Mouse (Mus musculus) c-Kit-negative CD71-positive TER-119-positive erythroid progenitor cells, embryonic 14.5 days (primary cell): ENCODE measurements around the gene Glt1d1.

ENCODE experiments used
- DNase-seq: peaks from one replicate; pipeline ENCODE4 v3.0.0-alpha.2; 2013; ENCODE audit warnings: low read depth, low spot score

The Glt1d1 gene

DNA sequence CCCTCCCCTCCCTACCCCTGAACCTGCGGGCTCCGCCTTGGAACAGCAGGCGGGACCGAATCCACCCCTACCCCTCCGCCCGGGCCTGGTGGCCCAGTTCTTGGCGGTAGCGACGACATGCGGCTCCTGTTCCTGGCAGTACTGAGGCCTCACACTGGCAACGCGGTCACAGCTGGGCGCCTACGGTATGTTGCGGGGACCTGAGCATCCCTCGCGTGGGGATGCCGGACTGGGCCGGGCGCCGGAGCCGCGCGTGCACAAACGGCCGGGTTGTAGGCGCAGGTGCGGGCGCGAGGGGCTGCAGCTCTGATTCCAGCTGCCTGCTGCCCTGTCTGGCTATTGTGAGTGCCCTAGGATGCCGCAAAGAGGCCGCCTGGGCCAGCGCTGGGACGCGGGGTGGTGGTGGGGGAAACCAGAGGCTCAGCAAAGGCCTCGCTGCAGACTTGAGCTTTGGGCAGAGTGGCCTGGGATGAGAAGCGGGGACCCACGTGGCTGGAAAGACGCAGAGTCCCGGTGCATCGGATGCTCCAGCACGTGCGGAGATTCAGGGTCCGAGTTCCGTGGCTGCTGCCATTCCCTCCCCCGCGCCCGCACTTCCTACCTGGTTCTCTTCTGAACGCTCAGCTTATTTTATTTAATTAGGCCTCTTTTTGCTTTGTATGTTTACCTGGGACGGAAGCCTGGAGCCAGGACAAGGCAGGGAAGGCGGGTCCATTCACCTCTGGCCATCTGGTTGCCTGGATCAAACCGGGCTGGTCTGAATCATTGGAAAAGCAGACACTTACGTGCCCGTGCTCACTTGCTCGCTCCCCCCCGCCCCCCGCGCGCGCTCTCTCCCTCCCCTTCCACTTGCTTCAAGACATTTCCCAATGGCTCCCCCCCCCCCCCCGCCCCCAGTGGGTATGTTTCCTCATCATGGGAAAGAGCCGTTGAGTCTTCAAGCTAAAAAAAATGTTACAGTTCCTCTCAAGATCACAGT lies at the start of gene Glt1d1, which contains the start of gene Slc15a4:
TSS of gene Glt1d1 (plus strand) at position 96 of the 979 bp plus-strand sequence.
TSS of gene Slc15a4 (minus strand) at position 731 of the 979 bp plus-strand sequence.
- no peak for DNase-seq

DNA sequence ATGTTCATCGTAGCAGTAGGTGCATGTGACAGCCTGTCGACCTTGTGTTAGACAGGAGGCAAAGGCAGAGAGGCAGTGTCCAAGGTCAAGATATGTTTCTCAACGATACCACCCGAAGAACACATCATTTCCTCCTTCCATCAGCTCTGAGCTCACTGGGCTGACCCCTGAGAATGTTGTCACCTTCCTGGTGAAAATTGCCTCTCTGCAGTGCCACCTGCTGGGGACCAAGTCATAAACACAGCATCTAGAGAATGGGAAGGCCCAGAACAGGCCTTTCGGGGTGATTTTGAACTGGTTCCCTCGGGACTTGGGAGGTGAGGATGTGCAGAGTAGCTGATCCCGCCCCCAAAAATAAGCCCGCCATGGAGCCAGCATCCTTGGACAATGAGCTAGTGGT lies 48.4 kb upstream of the Glt1d1 start:
- no peak for DNase-seq

DNA sequence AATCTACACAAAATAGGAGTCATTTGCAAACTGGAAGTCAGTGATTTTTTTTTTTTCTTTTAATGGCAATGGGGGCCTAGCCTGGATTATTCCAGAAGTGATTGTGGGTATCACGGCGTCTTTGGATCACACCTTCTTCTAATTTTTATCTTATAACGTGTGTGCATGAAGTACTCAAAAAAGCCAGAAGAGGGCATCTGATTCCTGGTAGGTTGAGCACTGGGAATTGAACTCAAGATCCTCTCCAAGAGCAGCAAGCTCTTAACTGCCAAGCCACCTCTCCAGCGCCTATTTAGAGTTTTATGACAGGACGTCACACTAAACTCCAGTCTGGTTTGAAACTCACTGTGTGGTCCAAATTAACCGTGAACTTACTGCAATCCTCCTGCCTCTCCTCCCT lies 44.2 kb upstream of the Glt1d1 start:
- DNase-seq: no peak

DNA sequence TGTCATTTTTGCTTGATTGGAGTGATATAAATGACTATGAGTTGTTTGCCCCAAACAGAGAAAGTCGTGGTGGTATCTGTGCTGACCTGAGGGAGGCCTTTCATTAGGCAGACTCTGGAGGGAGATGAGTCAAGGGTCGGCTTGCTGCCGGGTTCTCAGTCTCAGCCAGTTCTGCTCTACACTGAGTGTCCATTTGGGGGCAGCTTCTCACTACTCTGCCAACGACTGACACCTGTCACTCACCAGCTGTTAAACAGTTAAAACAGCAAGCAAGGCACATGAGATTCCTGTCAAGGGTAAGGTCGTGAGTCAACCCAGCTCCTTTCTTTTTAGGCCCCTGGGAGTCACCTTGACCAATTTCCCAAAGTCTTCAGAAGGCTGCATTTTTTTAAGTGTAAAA lies 39.7 kb upstream of the Glt1d1 start:
- no peak for DNase-seq

DNA sequence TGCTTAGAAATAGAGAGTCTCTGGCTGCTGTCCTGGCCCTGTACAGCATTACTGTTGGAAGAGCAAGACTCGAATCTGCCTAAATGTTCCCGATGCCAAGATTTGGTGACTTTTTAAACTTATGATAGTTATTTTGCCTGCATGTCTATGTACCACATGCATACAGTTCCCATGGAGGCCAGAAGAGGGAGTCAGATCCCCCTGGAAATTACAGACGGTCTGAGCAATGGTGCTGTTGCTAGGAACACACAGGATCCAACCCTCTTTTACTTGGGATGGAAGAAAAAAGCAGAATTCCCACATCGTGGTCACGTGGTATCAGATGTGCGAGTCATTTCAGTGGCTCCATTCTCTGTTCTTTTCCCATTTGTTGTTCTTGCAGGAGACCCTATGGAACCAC lies 39.2 kb upstream of the Glt1d1 start:
- DNase-seq: no peak

DNA sequence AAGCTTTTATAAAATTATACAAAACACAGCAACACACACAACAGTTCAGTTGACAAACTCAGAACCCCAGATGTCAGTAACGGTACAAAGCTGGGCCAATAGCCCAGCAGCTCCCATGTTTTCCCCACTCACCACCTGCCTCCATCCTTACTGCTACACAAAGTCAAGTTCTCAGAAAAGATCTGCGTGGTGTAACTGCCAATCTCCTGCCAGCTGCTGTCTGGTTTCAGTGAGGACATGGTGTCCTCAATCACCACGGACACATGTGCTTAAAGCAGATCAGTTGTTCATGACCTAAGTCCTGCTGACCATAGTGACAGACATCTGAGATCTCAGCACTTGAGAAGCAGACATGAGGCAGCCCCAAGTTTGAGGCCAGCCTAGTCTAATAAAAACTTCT lies 36.4 kb upstream of the Glt1d1 start:
- DNase-seq: no peak

DNA sequence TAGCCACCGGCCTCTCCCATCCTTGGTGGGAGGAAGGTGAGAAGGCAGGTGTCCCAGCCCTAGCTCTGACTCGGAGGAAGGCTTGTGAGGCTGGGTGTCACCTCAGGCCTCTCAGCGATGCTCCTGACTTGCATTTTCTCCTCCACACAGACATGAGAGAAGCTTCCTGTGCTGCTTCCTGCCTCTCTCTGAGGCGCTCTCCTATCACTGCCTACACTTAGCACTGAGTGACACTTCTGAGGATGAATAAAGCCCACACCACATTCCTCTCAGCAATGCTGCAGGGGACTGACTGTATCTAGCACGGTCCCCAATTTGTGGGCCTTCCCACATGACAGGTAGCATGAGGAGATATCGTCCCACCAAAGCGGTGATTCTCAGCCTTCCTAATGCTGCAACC lies 35.2 kb upstream of the Glt1d1 start:
- no peak for DNase-seq

DNA sequence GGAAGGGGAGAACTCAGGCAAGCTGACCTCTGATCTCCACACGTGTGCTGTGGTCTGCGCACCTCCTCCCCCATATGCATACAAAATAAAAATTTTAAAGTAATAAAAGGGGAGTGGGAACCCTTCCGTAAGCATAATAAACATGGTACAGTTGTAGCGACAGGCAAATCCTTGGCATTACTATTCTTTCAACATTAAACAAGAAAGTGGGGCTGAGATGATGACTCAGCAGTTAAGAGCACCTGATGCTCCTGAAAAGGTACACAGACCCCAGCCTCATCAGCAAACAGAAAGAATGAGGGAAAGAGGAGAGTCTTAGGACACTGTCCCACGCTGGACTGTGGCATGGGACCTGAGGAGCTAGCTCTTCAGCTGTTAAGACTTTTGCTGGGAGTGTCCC lies 29.1 kb upstream of the Glt1d1 start:
- DNase-seq: no peak

DNA sequence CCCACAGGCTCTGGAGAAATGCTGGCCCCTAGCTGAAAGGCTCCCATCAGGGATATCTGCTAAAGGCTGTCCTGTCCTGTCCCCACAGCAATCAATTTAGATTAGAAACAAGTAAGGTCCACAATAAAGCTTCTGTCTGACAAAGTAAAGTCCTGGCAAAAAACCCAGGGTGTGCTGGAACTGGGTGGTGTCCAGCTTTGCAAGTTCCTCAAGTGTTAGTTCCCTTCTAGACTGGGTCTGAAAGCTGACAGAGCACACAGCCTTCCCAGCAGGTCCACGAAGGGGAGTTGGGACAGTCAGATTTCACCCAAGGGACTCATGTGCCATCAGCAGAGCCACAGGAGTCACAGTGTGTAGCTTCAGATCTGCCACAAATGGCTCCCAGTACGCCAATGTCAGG lies 24.6 kb upstream of the Glt1d1 start:
- DNase-seq: no peak

DNA sequence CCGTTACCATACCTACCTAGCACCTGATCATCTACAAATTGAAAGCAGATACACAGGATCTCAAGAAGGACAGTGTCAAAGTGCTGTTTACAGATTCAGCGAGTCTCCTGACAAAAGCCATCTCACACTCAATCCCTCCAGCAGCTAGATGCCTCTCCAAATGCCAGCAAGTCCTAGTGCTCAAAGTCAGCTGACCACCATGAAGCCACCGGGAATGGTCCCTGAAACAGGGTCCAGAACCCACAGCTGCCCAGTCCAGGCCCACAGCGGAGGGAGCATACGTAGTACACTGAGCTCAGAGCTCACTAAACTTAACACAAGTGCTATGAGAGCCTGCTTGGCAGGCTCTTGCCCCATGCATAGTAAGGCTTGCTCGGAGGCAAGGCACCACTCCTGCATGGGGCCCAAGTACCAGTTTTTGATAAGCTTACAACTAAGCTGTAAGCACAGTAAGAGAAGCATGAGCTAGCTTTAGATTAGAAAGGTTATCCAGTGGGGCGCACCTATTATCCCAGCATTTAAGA lies 22.8 kb upstream of the Glt1d1 start:
- no peak for DNase-seq

DNA sequence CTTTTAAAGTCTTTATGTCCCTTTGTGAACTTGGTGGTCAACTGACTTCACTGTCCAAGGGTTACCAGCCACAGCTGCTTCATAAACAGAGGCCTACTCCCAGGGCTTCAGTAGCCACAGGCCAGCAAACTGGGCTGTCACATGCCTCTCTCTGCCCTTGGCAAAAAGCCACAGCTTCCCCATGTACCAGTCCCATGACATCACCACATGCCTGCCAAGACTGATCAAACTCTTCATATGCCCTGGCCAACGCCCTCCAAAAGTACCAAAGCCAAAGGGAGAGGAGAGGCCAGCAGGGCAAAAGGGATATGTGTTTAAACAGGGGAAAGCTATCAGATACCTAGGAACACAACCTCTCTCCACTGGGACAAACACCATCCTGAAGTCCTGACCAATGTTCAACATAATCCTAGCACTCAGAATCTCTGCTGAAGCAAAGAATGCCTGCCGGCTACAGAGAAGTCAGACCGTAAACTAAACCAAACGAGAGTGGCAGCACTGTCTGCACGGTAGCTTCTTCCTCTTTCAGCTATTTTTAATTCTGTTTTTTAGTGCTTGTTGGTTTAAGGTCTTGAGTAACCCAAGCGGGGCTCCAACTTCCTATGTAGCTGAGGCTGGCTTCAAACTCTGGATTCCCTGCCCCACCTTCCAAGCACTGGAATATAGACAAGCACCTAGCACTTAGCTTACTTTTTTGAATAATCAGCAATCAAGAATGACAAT lies 21.1 kb upstream of the Glt1d1 start:
- no peak for DNase-seq

DNA sequence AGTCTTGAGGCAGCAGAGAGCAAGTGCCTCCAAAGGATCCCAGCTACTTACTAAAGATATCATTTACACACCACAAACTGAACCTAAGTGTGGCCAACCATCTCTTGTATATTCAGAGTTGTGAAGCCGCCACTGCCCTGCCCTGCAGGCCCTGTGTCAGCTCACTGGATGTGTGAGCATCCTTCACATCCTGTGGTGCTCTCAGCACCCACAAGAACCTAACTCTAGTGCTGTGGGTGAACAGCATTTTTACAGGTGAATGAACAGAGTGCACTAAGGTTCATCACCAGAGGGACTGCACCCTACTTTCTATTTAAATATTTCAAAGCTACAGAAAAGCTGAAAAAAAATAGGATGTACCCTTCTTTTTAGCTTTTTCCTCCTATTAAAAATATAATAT lies 20.2 kb upstream of the Glt1d1 start:
- no peak for DNase-seq

DNA sequence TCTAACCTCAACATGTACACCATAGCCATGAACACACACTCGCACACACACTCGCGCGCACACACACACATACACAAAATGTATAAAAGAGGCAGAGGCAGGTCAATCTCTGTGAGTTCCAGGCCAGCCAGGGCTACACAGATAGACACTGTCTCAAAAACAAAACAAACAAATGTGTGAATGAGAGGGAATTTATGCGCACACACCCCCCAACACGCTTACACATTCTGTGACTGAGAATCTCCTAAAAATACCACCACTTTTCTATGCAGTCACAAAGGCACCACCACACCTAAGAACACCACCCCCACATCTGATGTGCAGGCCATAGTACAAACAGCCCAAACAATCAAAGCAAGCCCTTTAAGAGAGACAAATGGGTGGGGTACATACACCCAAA lies 19.7 kb upstream of the Glt1d1 start:
- DNase-seq: no peak

DNA sequence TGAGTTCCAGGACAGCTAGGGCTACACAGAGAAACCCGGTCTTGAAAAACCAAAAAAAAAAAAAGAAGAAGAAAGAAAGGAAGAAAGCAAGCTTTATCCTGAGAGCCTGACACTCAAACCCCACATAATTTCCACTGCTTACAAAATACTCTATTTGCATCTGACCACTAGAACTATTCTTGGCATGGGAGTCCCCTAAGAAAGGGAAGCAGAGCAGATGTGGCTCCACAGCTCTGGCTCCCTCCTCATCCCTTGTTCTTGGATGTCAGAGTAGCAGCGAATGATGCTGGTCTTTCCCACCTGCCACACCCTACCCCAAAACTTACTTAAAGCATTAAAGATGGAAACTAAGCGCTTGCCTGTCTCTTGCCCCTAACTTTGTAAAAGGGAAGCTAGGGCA lies 16.6 kb upstream of the Glt1d1 start:
- no peak for DNase-seq

DNA sequence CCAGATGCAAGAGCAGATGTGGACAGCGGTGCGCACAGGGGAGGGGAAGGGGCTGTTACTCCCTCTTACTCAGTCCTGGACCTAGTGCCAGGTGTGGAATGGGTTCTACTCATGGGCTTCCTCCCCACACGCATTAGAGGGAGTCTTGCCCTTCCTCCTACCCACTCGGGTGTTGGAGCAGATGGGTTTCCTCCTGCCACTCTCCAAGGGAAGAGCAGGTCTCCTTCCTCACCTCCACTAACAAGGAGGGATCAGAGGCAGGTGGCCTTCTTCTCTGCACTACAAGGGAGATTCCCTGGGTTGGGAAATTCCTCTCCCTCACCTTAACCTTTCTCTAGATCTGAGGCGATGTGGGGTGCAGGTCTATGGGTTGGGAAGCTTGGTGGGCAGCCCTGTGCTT lies 15.9 kb upstream of the Glt1d1 start:
- DNase-seq: no peak

DNA sequence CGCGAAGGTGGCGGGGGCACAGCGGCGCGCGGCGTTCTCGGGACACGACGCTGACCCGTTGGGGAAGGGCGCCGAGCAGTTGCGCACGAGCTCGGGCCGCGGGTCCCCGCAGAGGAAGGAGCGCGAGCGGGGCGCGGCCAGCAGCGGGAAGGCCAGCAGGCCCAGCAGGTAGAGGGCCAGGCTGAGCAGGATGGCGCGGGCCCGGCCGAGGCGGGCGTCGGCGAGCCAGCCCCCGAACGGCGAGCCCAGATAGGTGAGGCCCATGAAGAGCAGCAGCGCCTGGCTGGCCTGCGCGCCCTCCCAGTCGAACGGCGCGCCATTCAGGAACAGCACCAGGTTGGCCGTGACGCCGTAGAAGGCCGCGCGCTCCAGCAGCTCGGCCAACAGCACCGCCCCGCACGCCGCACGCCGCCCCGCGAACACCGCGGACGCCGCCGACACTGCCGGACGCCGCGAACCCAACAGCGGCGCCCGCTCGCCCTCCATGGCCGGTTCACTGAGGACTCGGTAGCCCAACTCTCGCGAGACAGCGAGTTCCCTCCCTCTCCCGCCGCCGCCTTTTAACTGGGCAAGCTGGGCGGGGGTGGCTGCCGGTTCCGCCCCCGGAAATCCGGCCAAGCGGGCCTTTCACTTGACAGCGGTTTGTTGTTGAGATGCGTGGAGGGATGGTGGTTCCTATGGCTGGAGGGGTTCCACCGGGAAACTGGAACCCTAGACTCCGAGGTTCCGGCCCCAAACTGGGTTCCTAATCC lies 15.0 kb upstream of the Glt1d1 start:
- peak; percentile 68 for DNase-seq

DNA sequence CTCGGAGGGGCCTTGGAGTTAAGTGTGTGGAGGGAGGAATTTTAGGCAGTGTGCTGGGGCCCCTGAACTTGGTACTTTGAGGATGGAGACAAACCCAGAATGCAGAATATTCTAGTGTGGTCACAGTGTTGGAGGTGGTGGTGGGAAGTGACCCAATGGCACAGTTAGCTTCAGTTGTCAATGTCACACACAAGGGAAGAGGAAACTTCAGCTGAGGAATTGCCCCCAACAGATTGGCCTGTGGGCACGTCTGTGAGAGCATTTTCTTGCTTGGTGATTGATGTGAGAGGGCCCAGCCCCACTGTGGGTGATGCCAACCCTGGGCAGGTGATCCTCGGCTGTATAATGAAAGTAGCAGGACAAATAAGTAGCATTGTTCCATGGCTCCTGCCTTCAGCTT lies 13.2 kb upstream of the Glt1d1 start:
- DNase-seq: no peak

DNA sequence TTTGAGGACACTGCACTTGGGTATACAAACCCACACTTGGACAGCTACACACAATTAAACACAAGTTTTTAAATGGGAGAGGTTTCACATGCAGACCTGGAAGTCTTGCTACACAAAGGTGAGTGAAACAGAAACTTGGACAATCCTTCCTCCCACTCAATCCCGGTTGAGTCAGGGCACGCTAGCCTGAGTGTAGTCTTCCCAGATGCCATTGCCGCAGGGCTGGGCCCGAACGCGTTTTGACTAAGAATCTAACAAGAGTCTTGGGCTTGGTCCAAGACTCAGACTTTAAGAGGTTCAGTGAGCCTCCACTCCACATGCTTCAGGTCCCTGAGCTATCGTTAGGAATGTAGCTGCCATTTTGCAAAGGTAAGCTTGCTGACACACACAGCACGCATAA lies 11.7 kb upstream of the Glt1d1 start:
- no peak for DNase-seq

DNA sequence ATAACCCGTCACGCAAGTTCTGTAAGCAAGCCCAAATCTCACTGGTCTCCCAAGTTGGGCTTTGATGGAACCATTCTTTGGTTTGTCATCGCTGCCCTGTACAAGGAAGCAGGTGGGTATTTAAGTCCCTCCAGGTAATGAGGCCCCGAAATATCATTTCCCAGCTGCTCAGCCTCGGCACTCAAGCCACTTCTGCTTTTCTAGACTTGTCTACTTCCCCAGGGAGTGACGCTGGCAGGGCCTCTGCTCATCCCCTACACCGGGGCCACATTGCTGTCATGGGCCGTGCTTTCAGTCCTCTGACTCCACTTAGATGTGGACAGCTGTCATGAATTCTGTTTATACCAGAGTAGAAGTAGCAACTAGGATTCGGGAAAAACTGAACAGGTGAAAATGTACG lies 11.0 kb upstream of the Glt1d1 start:
- DNase-seq: no peak

DNA sequence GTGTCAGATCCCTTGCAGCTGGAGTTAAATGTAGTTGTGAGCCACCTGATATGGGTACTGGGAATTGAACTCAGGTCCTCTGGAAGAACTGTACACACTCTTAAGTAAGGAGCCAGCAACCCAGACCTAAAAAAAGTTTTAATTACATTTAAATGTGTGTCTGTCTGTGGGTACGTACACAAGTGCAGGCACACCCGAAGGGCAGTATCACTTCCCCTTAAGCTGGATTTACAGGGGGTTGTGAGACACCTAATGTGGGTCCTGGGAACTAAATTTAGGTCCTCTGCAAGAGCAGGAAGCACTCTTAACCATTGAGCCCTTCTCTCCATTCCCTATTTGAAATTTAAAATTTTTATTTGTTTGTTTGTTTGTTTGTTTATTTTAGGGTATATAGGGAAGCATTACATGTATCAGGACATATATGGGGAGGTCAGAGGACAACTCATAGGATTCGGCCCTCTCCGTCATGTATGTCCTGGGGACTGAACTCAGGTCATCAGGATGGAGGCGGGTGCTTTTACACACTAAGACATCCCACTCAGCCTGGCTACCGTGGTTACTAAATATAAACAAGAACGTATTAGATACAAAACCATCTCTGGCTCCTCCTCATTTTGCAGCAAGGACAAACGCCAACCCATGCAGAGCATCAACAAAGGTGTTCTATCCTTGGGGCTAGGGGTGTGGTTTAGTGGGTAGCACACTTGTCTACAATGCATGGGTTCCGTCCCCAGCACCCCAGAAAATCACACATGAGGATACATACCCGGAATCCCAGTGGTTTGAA lies 7.4 kb upstream of the Glt1d1 start:
- DNase-seq: no peak

DNA sequence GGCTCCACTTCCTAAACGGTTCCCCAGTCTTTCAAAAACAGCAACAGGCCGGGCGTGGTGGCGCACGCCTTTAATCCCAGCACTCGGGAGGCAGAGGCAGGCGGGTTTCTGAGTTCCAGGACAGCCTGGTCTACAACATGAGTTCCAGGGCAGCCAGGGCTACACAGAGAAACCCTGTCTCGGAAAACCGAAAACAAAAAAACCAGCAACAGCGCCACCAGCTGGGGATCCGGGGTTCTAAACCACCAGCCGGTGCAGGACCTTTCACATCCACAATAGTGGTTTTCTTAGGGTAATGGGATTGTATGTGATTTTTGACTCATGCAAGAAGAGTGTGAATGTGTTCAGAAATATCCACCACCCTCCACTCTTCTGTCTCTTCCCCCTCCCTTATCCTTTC lies 4.8 kb upstream of the Glt1d1 start:
- no peak for DNase-seq
